Mouse (Mus musculus): ENCODE results near the gene Ppox. TPM values are rescaled to one million over a fixed set of nuclear protein-coding genes. Genes with fewer than 3 reads are reported as not detected.
"Not testable (repeated sequence)": the region's sequence is repeated elsewhere in the genome, so short reads cannot be mapped to it uniquely, and the experiment has no call there.

Gene Ppox
- polyA plus RNA-seq (2015; fragmentation: Nextera tagmentation; extraction: Ambion mirVana) = 46.5 and 51.8 TPM in 2 replicates

GRCm38 (mm10) chr1:171280916-171281527 lies at the start of gene Ppox:
Gene Ppox (minus strand): TSS chr1:171281186.
- ATAC-seq (ENCODE audit: insufficient read depth, low FRiP score, low read depth) = peak; percentile 96
- peaks cover 39% of the 10 kb centered on the region for H3K36me3 ChIP-seq
- peak within 1 kb of the TSS; percentile 81 for H3K4me2 ChIP-seq
- H3K4me3 ChIP-seq (replicated peaks) = peak within 1 kb of the TSS; percentile 72
- no peaks in the 10 kb centered on the region for H3K9me3 ChIP-seq
- peaks cover 15% of the 10 kb centered on the region for H3K4me1 ChIP-seq
- peak within 1 kb of the TSS; percentile 64 for H3K9ac ChIP-seq
- under 1% methylated on average over 26 of the region's 26 CpGs for WGBS
- H3K27me3 ChIP-seq (replicated peaks) = no peaks in the 10 kb centered on the region
- H3K27ac ChIP-seq = peak within 1 kb of the TSS; percentile 90

GRCm38 (mm10) chr1:171330216-171330560 lies 49.2 kb upstream of the Ppox start:
- Histone ChIP-seq H3K27ac (peak overlapping the region; percentile 99), H3K4me1 (peaks cover 15% of the 10 kb centered on the region), H3K9ac (peak overlapping the region; percentile 88), H3K9me3 (no peaks in the 10 kb centered on the region), H3K4me2 (peak overlapping the region; percentile 78), H3K36me3 (no peaks in the 10 kb centered on the region), H3K27me3 (replicated peaks) (no peaks in the 10 kb centered on the region), H3K4me3 (replicated peaks) (peak overlapping the region; percentile 86)
- 0% methylated on average over 4 of the region's 4 CpGs for WGBS
- no peak for ATAC-seq (ENCODE audit: insufficient read depth, low FRiP score, low read depth)

- Histone ChIP-seq H3K9me3 (no peaks in the 10 kb centered on the region), H3K4me3 (replicated peaks) (peak overlapping the region; percentile 86), H3K27ac (peak overlapping the region; percentile 99), H3K36me3 (no peaks in the 10 kb centered on the region), H3K27me3 (replicated peaks) (no peaks in the 10 kb centered on the region), H3K4me1 (peaks cover 15% of the 10 kb centered on the region), H3K9ac (peak overlapping the region; percentile 88), H3K4me2 (peak overlapping the region; percentile 78)
- under 1% methylated on average over 58 of the region's 61 CpGs for WGBS
- ATAC-seq (ENCODE audit: insufficient read depth, low FRiP score, low read depth) = peak; percentile 84
Measured at GRCm38 (mm10) chr1:171329433-171330215, 48.6 kb upstream of the Ppox start.

- peak; percentile 92 for ATAC-seq (ENCODE audit: insufficient read depth, low FRiP score, low read depth)
- Histone ChIP-seq H3K27ac (peak within 1 kb of the TSS; percentile 99), H3K4me2 (peak within 1 kb of the TSS; percentile 78), H3K9ac (peak within 1 kb of the TSS; percentile 88), H3K9me3 (no peaks in the 10 kb centered on the region), H3K4me3 (replicated peaks) (peak within 1 kb of the TSS; percentile 86), H3K4me1 (peaks cover 15% of the 10 kb centered on the region), H3K27me3 (replicated peaks) (no peaks in the 10 kb centered on the region), H3K36me3 (no peaks in the 10 kb centered on the region)
- under 1% methylated on average over 48 of the region's 48 CpGs for WGBS
Measured at GRCm38 (mm10) chr1:171328839-171329432, 48.0 kb upstream of the Ppox start, which contains the start of gene Dedd. Gene Dedd (plus strand): TSS chr1:171329145.

GRCm38 (mm10) chr1:171328244-171328643 lies 47.3 kb upstream of the Ppox start:
- H3K27me3 ChIP-seq (replicated peaks) = no peaks in the 10 kb centered on the region
- no peaks in the 10 kb centered on the region for H3K9me3 ChIP-seq
- 19% methylated on average over 9 of the region's 9 CpGs for WGBS
- H3K36me3 ChIP-seq = no peaks in the 10 kb centered on the region
- peaks cover 15% of the 10 kb centered on the region for H3K4me1 ChIP-seq
- H3K9ac ChIP-seq = peak overlapping the region; percentile 88; the same call in 1 of the 2 replicates
- no peak for ATAC-seq (ENCODE audit: insufficient read depth, low FRiP score, low read depth)
- H3K4me2 ChIP-seq = peak overlapping the region; percentile 78
- H3K27ac ChIP-seq = peak overlapping the region; percentile 99
- H3K4me3 ChIP-seq (replicated peaks) = peak overlapping the region; percentile 86

GRCm38 (mm10) chr1:171326588-171326987 lies 45.6 kb upstream of the Ppox start:
- not testable (repeated sequence) for ATAC-seq (ENCODE audit: insufficient read depth, low FRiP score, low read depth); H3K27ac ChIP-seq; H3K36me3 ChIP-seq; H3K9ac ChIP-seq; H3K27me3 ChIP-seq (replicated peaks); H3K9me3 ChIP-seq; H3K4me2 ChIP-seq; H3K4me3 ChIP-seq (replicated peaks)
- WGBS = 87% methylated on average over 4 of the region's 4 CpGs
- H3K4me1 ChIP-seq = peaks cover 15% of the 10 kb centered on the region

- WGBS = 84% methylated on average over 2 of the region's 2 CpGs
- no peak for ATAC-seq (ENCODE audit: insufficient read depth, low FRiP score, low read depth)
- Histone ChIP-seq H3K27me3 (replicated peaks) (no peaks in the 10 kb centered on the region), H3K9me3 (no peaks in the 10 kb centered on the region), H3K36me3 (no peaks in the 10 kb centered on the region), H3K4me3 (replicated peaks) (no peak overlapping the region), H3K27ac (no peak overlapping the region), H3K4me1 (peaks cover 9% of the 10 kb centered on the region), H3K9ac (no peak overlapping the region), H3K4me2 (no peak overlapping the region)
Measured at GRCm38 (mm10) chr1:171325571-171325970, 44.6 kb upstream of the Ppox start.

GRCm38 (mm10) chr1:171322012-171322411 lies 41.0 kb upstream of the Ppox start:
- Histone ChIP-seq H3K27ac (no peak overlapping the region), H3K9ac (no peak overlapping the region), H3K4me2 (no peak overlapping the region), H3K4me1 (no peaks in the 10 kb centered on the region), H3K9me3 (no peaks in the 10 kb centered on the region), H3K36me3 (no peaks in the 10 kb centered on the region), H3K27me3 (replicated peaks) (no peaks in the 10 kb centered on the region), H3K4me3 (replicated peaks) (no peak overlapping the region)
- peak; percentile 75; the same call in 1 of the 2 replicates for ATAC-seq (ENCODE audit: insufficient read depth, low FRiP score, low read depth)
- 74% methylated on average over 1 of the region's 1 CpGs for WGBS

- ATAC-seq (ENCODE audit: insufficient read depth, low FRiP score, low read depth) = no peak
- H3K36me3 ChIP-seq = no peaks in the 10 kb centered on the region
- H3K9me3 ChIP-seq = no peaks in the 10 kb centered on the region
- no peaks in the 10 kb centered on the region for H3K4me1 ChIP-seq
- no peaks in the 10 kb centered on the region for H3K27me3 ChIP-seq (replicated peaks)
- H3K4me2 ChIP-seq = no peak overlapping the region
- no peak overlapping the region for H3K9ac ChIP-seq
- H3K27ac ChIP-seq = no peak overlapping the region
- no peak overlapping the region for H3K4me3 ChIP-seq (replicated peaks)
Measured at GRCm38 (mm10) chr1:171321415-171321814, 40.4 kb upstream of the Ppox start.

GRCm38 (mm10) chr1:171320151-171320550 lies 39.2 kb upstream of the Ppox start:
- WGBS = 36% methylated on average over 5 of the region's 5 CpGs
- peak overlapping the region; percentile 19; the same call in 1 of the 2 replicates for H3K4me2 ChIP-seq
- H3K4me3 ChIP-seq (replicated peaks) = peak overlapping the region; percentile 5; the same call in 1 of the 2 replicates

GRCm38 (mm10) chr1:171319748-171320147 lies 38.8 kb upstream of the Ppox start:
- H3K4me1 ChIP-seq = no peaks in the 10 kb centered on the region
- no peaks in the 10 kb centered on the region for H3K36me3 ChIP-seq
- 24% methylated on average over 7 of the region's 7 CpGs for WGBS
- no peaks in the 10 kb centered on the region for H3K9me3 ChIP-seq
- no peak overlapping the region for H3K27ac ChIP-seq
- H3K4me2 ChIP-seq = peak overlapping the region; percentile 19; the same call in 1 of the 2 replicates
- H3K9ac ChIP-seq = no peak overlapping the region
- no peak for ATAC-seq (ENCODE audit: insufficient read depth, low FRiP score, low read depth)
- peak overlapping the region; percentile 5; the same call in 1 of the 2 replicates for H3K4me3 ChIP-seq (replicated peaks)
- no peaks in the 10 kb centered on the region for H3K27me3 ChIP-seq (replicated peaks)

More at GRCm38 (mm10) chr1:171320151-171320550, 39.2 kb upstream of the Ppox start:
- Histone ChIP-seq H3K27me3 (replicated peaks) (no peaks in the 10 kb centered on the region), H3K9me3 (no peaks in the 10 kb centered on the region), H3K4me1 (no peaks in the 10 kb centered on the region), H3K36me3 (no peaks in the 10 kb centered on the region), H3K9ac (no peak overlapping the region), H3K27ac (no peak overlapping the region)
- no peak for ATAC-seq (ENCODE audit: insufficient read depth, low FRiP score, low read depth)

- no peak overlapping the region for H3K9ac ChIP-seq
- no peaks in the 10 kb centered on the region for H3K36me3 ChIP-seq
- no peak overlapping the region for H3K4me3 ChIP-seq (replicated peaks)
- no peak overlapping the region for H3K27ac ChIP-seq
- 68% methylated on average over 2 of the region's 2 CpGs for WGBS
- no peaks in the 10 kb centered on the region for H3K4me1 ChIP-seq
- ATAC-seq (ENCODE audit: insufficient read depth, low FRiP score, low read depth) = no peak
- no peaks in the 10 kb centered on the region for H3K27me3 ChIP-seq (replicated peaks)
- no peak overlapping the region for H3K4me2 ChIP-seq
- no peaks in the 10 kb centered on the region for H3K9me3 ChIP-seq
Measured at GRCm38 (mm10) chr1:171309321-171309720, 28.3 kb upstream of the Ppox start.
